Mouse (Mus musculus) hindlimb bud, embryonic 11.5 days (tissue): Measurements from ENCODE around the gene Nphp4.

Source experiments
- DNase-seq: peaks from one replicate; pipeline ENCODE4 v3.0.0-alpha.2; 2012; ENCODE audit warnings: low read depth, low spot score; ENCODE audit errors: extremely low spot score

The Nphp4 gene

DNA sequence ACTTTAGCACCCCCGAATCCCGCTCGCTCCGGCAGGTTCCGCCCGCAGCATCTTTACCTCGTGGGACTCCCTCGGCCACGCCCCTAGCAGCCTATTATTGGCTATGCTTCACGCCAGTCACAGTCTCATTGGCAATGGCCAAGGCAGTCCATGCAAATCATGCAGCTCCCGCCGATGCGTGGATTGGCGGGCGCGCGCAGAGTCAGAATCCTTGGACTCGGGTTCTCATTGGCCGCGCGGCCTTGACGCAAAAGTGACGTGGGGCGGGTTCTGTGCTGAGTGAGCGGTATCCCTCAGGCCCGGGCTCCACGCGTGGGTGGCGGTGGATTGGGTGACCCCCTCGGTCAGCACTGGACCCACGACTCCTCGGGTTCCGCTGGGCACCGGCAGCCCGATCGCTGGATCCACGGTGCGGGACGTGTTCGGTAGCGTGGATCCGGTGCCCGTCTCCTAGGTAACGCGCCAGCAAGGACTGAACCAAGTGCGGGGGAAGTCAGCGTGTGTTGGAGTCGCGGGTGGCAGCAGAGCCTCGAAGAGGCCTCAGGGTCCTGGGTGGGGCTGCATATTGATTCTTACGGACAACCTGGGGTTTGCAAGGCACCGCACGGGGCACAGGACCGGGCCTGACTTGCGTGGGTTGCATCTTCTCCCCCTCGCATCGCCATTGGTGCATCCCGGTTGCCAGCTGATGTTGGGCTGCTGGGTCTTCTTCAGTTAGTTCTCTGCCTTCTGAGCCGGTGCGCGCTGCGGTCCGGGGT is 1.1 kb downstream of the Nphp4 start, which contains the start of gene Kcnab2:
Kcnab2 (minus strand) TSS at position 406 of the 758 bp plus-strand sequence.
- DNase-seq = peak; percentile 85

DNA sequence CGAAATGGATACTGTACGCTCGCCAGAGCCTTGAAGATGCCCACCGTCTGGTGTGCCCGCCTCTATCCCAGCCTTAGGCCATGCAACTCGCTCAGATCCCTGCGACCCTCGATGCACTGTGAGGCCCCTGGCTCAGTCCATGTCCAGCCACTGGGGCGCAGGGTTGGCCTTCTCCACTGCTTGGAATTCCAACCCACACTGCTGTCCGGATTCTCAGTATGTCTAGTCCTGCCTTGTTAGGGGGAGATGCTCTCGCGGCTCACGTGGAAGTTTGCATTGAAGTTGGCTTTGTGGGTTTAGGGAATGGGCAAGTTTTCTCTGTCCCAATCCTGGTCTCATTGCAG is 1.7 kb downstream of the Nphp4 start:
- DNase-seq = no peak

DNA sequence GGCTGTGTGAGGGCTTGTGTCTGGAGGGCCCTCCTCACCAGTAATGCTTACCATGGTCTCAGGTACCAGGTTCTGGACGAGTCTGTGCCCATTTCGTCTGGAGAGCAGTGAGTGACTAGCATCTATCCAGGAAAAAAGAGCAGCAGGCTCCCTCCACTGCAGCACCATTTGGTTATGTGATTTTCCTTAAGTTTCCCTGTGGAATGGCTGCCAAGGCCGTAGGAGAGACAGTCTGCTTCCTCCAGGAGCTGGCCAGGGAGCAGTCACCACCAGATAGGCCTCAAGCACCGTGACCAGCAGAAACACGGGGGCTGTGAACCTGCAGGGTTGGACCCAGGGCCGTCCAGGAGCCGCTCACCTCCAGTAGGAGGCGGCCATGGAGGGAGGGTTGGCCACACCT is 3.9 kb downstream of the Nphp4 start:
- DNase-seq = no peak

DNA sequence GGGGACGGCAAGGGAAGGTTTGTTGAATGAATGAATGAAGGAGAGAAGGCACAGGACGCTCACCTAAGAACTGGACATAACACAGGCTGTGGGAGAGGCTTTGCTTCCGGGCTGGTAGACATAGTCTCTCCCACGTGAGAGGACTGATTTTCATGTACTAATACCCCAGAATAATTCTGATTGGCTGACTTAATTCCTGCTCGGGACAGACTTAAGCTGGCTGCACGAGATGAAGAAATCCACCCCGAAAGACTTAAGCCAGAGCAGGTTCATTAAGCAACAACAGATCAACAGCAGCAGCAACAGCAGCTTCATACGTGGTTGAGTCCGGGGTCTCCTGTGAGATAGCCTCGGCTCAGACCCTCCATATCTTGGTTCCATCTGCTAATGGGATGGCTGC is 11.5 kb downstream of the Nphp4 start:
- no peak for DNase-seq

DNA sequence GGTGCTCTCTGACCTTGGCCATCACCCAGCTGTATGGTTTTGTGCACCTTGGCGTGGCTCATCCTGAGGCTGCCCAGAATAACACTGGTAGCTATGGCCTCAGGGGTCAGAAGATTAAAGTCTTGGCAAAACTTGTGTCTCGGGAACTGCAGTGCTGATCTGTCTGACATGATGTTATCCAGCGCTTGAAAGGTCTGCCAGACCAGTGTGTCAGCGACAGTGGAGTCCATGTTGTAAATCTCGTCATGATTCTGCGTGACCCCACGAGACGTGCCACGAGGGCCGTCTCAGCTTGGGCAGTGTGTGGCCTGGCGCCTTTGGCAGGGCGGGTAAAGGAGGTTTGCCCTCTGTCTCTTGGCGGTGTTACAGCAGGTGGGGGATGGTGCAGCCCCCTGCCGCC is 13.8 kb downstream of the Nphp4 start:
- DNase-seq = no peak

DNA sequence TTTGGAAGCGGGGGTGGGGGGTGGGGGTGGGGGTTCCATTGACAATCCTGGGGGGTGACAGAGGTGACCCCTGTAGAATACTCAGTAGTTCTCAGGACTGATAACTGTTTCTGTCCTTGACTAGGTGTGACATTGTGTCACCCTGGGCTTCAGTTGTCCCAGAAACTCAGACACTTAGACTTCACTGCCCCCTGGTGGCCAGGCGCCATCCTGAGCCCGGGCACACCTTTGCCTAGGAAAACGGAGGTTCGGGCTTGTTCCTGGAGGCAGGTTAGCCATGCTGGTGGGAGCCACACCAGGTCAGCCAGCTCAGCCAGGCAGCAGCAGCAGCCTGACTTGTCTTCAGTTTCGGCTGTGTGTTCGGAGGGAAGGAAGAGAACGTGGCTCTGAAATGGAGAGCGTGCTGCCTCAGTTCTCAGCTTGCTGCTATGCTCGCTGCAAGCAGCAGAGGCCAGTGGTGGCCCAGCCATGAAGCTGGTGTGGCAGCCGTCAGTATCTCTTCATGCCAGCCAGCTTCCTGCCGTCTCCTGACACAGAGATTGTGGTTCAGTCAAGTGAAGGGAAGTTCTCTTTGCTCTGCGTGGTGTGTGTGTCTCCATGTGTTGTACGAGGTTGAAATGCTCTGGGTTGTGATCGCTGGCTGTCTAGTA is 14.9 kb downstream of the Nphp4 start:
- DNase-seq = no peak

DNA sequence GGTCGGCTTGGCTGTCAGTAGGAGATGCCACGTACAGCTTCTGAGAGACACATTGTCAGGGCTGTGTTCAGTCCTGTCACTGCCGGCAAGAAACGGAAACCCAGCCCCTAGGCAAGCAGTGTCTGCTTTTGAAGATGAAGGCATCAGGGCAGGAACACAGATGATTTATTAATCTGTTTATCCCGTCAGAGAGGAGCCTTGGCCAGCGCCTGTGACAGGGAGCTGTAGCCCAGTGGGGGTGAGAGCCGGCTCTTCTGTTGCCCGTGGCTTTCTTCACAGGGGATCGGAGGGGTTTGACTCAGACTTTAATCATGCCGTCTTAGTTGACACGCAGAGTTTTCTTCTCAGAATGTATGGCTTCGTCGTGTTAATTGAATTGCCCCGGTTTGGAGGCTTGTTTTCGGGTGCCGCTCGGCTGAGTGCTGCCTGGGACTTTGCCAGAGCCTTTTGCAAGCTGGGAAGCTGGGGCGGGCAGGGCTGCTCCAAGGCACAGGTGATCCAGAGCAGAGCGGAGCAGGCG is 17.9 kb downstream of the Nphp4 start:
- DNase-seq = no peak

DNA sequence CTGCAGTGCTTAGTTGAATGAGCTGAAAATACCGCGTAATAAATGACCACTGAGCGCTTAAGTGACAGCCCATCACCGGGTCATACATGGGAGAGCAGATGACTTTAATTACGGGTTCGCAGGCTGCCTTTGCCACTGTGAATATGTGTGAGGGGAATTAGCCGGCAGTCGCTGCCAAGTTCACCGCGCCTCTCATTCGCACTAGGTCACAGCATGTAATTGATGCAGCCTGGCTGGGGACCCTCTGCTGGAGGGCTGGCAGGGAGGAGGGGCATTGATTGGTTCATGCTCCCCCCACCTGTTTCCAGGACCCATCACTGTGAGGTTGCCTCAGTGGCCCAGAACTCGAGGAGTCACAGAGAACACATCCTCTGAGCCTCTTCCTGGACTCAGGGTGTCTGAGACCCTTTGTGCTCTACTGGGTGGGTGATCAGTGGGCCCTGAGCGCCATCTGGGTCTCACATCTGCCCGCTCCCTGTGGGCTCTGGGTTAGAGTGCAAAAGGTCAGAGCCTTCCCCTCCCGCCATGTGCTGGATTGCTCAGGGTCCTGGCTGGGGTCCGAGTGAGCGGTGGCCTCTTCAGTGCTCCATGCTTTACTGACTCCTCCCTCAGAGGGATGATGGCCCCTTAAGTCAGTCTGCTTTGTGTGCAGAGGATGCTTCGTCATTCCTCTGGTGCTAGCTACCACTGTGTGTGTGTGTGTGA is 35.9 kb downstream of the Nphp4 start:
- peak; percentile 46 for DNase-seq

DNA sequence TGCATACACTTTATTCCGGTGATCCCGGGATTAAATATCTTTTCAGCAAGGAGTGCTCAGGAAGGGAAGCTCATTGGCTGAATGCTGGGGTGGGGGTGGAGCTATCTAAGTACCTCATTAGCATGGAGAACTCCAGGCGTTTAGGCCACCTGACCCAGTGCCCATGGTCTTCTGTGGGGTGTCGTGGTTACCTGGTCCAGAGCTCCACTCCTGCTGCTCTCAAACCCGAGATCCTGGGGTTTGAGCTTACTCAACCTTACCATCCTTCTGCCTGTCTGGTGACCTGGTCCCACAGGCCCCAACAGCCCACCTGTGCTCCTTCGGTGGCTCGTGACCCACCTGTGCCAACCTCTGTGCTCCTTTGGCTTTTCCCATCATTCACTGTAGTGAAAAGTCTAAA is 38.4 kb downstream of the Nphp4 start:
- DNase-seq = no peak

DNA sequence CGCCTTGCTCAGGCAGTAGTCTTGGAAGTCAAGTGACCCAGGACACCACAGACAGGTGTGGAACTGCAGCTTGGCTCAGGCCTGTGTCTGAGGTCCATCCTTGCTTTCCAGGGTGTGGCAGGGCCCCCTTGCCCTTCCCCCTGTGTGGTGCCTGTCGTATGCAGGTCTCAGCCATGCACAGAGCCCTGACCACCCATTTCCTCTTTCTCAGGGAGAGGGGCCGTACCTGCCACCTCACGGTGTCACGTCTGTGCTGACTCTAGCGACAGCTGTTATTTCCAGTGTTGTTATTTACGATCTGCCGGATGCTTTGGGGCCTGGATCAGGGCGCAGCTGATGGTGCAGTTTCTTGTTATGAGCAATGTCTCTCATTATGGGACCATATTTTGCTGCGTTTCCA is 42.6 kb downstream of the Nphp4 start:
- no peak for DNase-seq

DNA sequence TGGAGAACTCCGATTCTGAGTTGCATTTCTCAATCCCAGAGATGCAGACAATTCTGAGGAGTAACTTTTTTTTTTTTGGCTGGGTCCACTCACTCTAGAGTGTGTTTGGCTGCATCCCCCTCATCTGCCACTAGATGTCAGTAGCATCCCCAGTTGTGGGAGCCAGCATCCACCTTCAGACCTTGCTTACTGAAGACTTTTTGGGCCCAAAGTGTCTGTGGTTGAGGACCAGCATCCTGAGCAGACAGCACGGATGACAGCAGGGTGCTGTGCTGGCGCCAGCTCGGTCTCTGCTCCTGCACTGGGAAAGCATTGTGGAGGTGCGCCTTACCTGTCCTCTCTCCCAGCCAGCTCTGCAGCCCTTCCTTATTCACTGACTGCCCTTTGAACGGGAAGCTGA is 43.6 kb downstream of the Nphp4 start:
- DNase-seq = no peak

DNA sequence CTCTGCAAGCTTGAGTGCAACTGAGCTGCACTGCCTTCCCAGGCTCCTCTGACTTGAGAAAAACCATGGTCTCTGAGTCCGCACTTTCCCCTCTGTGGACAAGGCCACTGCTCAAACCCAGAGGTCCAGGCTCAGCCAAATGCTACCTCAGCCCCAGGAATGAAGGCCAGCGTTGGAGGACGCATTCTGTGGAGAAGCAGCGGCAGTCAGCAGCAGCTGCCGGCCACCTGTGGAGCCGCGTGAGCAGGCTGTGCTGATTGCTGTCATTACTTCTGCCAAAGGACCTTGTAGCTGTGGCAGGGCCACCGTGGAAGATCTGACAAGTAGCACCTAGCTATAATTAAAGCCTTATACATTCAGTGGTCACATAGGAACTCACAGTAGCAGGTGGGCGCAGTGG is 56.4 kb downstream of the Nphp4 start:
- no peak for DNase-seq

DNA sequence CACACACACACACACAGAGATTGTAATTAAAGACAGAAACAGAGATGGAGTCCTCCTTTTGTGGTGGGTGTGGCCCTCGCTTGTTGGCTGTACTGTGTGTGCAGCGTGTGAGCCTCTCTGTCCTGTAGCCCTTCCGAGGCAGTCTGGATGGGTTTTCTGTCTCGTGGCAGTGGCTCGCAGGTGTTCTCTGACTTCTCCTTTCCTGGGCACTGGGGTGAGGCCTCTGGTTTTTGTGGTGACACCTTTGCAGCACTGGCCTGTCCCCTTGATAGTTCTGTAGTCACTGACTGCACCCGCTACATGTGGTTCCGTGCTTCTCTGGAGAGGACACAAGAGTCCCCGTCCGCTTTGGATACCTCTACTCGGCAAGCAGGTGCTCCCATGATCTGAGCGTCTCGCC is 63.2 kb downstream of the Nphp4 start:
- DNase-seq = no peak

DNA sequence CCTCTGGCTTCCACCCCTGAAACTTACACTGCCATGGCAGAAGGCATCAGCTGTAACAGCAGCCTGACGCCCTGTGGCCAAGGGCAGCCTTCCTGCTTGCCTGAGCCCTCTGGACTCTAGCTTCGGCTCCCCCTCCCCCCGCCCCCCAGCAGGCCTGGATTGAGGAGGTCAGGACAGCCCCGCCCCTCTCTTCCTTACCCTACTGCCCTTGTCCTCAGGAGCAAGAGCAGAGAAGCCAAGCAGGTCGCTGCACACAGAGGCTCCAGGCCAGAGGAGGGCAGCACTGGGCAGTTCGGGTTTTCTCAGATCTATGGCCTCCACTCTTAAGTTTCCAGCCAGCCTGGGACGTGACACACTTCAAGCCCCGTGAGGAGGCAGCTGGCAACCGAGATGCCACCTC is 64.7 kb downstream of the Nphp4 start:
- DNase-seq = no peak

DNA sequence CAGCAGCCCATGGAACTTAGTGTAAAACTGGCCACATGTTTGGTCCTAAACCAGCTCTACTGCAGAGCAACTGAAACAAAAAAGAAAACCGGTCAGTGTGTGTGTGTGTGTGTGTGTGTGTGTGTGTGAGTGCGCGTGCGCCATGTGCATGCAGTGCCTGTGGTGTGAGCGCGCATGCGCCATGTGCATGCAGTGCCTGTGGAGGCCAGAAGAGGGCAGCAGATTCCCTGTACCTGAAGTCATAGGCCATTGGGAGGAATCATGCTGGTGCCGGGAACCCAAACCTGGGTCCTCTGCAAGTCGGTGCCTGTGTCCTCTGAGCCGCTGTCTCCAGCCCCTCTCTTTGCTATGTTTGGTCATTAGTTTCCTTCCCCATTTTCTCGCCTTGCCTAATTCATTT is 65.9 kb downstream of the Nphp4 start:
- no peak for DNase-seq

DNA sequence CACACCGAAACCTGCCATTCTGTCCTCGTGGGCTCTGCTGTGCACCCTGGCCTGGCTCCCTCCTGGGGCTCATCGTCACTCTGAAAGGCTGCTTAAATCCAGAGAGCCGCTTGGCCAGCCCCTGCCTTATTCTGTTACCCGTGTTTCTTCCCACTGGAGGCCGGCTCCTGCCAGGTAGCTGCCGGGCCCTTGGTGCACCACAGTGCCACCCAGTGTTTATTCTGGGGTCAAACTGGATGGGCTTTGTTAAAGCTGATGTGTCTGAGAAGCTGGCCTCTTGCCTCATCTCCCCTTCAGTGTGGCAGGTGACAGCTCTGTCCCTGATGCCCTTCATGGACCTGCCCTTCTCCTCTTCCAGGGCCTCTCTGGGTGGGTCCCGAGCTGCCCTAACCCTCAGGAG is 70.0 kb downstream of the Nphp4 start:
- DNase-seq = no peak

DNA sequence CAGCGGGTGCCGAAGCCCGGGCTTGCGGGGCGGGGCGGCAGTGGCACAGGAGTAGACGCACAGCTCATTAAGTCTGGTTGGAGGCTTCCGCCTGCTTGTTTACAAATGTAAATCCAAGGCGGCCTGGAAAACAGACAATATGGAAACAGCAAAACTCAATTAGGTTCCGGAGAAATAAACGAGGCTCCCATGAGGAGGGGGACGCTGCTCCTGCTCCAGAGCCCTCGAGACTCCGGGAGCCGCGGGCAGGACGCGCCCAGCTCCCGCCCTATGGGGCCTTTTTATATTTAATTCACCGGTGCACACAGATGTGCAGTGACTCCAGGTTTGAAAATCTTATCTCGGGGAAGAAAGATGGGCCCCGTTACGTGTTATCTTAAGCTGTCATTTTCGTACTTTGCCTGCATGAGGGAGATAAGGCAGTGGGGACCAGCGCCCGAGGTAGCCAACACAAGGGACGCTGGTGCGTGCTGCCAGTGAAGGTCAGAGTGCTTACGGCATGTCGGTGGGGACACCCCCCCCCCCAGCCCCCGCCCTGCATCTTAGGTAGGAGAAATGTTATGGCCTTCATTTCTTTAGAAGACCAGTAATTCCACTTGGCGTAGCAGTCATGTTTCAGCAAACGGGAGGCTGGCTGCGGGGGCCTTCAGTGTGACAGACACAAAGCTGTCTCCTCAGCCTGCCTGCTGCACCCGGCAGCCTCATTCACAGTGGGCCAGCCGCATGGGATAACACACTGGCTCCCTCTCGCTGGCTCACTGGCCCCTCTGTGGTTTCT is 71.6 kb downstream of the Nphp4 start:
- DNase-seq = no peak

DNA sequence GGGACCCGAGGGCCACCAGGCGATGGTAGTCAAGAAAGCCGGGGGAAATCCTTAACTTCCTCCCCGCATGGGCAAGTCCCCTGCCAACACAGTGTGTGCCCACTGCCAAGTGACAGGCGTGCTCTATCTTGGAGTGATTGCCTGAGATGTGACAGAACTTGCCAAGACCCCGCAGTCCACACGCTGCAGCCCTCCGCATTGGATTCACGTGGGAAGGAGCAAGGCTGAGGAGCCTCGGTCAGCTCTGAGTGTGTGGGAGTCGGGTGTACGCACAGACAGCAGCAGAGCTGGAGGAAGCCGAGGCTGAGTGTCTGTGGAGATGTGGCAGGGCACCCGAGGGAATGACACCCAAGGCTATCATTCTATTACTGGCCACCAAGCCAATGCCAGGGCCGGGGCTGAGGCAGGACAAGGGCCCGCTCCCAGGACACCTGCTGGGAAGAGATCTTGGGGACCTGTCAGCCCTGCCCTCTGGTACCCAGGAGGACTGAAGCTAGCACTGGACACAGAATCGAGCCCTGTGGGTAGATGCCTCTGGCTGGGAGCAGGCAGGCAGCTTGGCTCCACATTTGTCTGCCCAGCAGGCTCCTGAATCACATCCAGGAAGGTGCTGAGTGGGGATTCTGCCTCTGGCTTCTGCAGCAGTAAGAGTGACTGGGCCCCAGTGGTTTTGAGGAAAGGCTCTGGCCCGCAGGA is 73.1 kb downstream of the Nphp4 start:
- DNase-seq = no peak

DNA sequence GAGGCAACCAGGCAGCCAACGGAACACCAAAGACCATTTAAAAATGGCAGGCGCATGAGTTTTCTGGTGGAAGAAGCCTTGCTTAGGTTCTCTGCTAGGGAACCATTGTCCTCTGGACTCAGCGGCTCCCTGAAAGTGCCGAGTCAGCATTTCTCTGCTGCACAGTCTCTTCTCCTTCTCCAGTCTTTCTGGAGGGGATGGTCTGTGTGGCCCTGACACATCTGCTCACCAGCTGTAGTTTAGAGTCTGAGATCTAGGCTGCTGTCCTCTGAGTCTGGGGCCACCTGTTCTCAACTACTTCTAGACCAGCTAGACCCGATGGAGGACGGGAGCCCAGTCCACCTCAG is 73.7 kb downstream of the Nphp4 start:
- no peak for DNase-seq

DNA sequence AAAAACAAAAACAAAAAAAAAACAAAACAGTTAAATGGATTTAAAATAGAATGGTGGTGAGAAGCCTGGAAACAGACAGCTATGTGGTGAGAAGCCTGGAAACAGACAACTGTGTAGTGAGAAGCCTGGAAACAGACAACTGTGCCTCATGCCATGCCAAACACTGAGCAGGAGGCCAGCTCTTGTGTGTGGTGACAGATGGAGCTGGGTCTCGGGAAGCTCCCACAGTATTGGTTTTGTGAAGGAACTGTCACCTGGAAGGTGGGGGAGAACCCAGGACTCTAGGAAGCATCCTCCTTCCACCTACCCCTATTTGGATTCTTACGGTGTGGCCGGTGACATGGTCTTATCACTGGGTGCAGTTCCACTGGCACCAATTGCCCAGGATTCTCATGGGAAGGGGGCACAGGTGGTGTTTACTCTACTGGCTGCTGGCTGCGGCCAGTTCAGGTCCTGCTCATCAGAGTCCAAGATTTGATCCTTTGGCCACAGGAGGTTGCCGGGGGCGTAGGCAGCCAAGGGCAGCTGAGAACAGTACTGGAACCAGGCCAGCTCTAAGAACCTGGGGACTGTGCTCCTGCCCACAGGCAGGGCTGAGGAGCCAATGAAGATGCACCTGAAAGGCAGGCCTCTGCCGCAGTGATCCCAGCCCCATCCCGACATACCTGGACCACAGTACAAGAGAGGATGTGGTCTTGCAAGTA is 77.2 kb downstream of the Nphp4 start:
- no peak for DNase-seq
